Mouse (Mus musculus): Measurements from ENCODE around the gene Meis1.

The Meis1 gene

GRCm38 (mm10) chr11:18875001-18875902 is 143.5 kb downstream of the Meis1 start:
- peak; percentile 56 for DNase-seq

- DNase-seq = peak; percentile 69
Measured at GRCm38 (mm10) chr11:18874278-18875000, 144.3 kb downstream of the Meis1 start.

- DNase-seq = peak; percentile 63
Measured at GRCm38 (mm10) chr11:18873451-18874277, 145.1 kb downstream of the Meis1 start.

- no peak for DNase-seq
Measured at GRCm38 (mm10) chr11:18872793-18873192, 146.0 kb downstream of the Meis1 start.

DNA sequence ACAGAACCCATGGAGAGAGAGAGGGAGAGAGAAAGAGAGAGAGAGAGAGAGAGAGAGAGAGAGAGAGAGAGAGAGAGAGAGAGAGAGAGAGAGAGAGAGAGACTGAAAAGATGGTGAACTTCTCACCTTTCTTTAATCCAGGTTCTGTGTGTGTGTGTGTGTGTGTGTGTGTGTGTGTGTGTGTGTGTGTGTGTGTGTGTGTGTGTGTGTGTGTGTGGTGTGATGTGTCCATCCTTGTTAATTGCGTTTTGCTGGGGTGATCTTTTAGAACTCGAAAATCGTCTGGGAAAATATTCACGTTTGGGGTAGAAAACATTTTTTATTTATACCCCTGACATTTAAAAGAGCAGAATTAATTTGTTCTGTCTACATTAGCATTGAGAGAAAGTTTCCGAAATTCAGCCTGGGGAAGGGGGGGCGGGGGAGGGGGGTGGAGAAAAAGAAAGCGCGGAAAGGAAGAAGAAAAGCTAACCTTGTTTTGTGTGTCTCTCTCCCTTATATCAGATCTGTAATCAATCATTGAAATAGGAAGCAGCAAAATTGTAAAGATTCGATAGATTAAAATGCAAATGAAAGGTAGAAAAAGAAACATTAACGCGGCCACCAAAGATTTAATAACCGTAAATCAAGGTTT is 146.6 kb downstream of the Meis1 start:
- peak; percentile 51 for DNase-seq

DNA sequence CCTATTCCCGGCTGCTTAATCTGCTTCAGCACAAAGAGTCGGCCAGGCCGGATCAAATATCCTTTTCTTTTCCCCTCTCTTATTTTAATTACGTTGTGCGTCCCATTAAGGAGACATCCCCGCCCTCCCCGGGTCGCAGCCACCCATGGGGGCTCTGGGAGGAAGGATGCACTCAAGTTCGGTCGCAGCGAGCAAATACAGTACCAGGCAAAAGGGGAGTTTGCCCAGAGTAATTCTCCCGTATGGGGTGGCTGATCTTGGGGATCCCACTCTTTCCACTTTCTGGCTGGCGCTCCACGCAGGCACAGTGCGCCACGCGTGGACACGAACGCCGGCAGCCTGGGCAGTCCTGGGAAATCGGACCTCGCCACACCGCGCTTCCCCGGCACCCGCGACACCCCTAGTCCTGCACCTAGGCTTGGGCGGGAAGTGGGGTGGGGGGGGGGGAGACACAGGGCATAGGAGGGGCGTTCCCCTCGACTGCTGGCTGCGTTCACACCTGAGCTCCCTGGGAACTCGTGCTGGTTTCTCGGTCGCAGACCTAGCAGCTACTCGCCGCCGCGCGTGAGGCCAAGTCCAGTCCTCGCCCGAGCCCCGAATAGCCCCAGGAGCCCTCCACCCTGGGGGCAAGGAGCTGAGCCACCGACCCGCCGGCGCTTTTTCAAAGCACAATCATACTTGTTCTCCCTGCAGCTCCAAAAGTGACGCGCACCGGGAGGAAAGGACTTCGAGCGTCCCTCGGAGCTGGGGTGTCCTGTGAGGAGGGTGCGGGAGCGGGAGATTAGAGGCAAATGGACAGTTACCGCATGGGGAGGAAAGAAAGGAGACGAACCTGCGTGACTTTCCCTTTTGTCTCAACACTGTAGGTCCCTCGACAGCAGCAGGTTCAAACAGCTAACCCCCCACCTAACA is 147.4 kb downstream of the Meis1 start:
- DNase-seq = peak; percentile 73

GRCm38 (mm10) chr11:18870121-18870931 is 148.5 kb downstream of the Meis1 start:
- peak; percentile 66 for DNase-seq

GRCm38 (mm10) chr11:18869429-18869969 is 149.3 kb downstream of the Meis1 start:
- DNase-seq = no peak

- DNase-seq = peak; percentile 64
Measured at GRCm38 (mm10) chr11:18867665-18868064, 151.1 kb downstream of the Meis1 start.

DNA sequence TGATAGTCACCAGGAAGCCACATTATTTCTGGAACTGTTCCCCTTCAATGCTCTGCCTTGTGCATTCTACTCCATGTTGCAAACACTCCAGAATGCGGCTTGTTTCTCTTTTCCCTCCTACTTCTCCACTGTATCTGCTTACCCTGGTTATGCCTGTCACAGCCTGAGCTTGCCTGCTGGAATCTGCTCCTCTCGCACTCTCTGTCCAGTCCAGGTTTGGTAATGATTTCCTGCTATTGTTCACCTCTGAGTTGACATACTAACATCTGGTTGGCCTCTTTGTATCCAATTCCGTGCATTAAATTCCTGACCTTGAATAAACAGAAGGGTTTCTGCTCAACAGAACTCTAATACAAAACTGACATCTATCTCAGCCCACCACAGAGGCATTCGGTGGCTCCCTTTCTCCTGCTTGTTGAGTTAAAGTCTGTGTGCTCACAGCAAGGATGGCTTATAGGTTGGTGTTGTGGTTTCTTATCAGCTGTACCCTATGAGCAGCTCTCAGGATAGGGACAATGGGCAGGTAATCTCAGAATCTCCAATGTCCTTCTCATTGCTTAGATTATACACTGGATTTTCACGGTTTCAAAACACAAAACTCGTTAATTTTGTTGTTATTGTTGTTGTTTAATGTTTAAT is 152.5 kb downstream of the Meis1 start:
- DNase-seq = no peak

DNA sequence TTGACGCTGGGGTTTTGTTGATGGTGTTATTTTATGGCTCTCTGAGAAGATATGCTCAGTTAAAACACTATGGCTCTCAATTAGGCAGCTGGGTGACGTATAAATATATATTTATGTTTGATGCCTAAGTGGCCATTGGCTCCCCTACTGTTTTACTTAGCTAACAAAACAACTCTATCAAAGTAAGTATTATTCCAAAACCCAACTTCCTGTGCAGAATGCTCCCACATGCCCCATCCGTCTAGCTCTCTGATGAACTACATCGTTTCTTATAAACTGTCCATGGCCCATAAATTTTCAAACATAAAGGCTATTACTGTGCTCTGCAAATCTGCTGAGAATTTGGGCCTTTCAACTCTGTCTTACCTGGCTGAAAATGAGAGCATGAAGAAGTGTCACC is 168.0 kb downstream of the Meis1 start:
- DNase-seq = no peak

- DNase-seq = peak; percentile 56
Measured at GRCm38 (mm10) chr11:18847650-18848049, 171.1 kb downstream of the Meis1 start.

GRCm38 (mm10) chr11:18846472-18846871 is 172.3 kb downstream of the Meis1 start:
- DNase-seq = no peak

DNA sequence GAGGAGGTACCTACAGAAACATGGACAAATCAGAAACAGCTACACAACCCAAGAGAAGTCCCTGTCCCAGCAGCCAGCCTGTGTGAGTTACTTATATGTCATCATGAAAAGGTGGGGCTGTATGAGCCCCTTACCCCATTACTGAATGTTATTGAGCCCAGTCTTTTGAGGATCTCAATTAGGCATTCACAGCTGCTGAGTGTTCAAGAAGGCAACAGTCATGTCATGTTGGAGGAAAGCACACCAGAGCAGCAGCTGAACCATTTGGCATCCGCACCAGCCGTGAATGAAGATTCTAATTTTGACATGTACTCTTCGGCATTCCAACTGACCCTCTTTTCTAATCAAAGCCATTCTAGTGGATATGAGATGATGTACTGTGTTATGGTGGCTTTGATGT is 172.9 kb downstream of the Meis1 start:
- DNase-seq = no peak

- DNase-seq = no peak
Measured at GRCm38 (mm10) chr11:18845466-18845865, 173.3 kb downstream of the Meis1 start.

DNA sequence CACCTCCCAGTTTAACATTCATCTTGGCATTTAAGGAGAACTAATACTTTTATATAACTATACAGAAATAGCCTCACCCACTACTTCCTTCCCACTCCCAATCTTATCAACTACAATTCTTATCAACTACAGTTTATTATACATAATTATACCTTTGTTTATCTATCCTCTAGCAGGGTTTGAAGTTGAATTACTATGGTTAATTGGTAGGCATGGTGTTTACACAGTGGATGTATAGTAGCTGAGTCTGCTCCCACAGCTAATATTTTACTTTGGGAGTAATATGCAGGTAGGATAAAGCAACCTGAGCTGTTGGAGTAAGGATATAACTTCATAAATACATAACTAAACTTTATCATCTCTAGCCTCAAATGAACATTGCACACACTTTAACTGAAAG is 188.7 kb downstream of the Meis1 start:
- no peak for DNase-seq

All from cerebellum, adult 9-10 months (tissue).